ENCODE assay signal across 30 mouse cellular contexts in the genomic region with DNA sequence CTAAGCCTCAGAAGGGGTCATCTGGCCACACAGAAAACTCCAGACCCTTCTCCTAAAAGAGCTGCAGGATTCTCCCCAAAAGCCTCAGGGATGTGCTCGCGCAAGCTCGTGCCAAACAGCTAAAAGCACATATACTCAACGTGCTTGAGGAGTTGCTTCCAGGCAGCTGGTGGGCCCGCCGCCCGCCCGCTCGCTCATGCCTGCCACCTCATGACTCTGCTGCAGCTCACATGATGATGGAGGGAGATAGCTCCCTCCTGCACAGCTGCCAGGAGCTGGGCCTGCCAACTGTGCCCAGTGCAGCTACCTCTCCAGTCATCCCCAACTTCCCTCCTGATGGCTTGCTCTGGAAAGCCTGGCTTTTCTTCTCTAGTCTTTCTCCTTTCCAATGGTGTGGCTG.
DNase-seq lines count a peak whose midpoint lies in the region; ATAC-seq and TF ChIP-seq lines count a peak whose summit lies in the region.
"Had no signal": no experiment of that assay in that cellular context is flagged by ENCODE, and none has a peak within 500 bp of the region (broad histone marks: within the 10 kb centered on the region; RNA-seq: fewer than 3 reads in every experiment).

No protein-coding gene starts in this region.

- 96% methylated on average over 9 of the region's 9 CpGs for WGBS in lung, adult 2 months
- 92% methylated on average over 9 of the region's 9 CpGs for WGBS in embryonic facial prominence, embryonic 10.5 days

- H3K27ac ChIP-seq in embryonic facial prominence, embryonic 10.5 days (replicated peaks): no peak overlapping the region
- H3K27ac ChIP-seq: embryonic facial prominence, embryonic 13.5 days; forebrain, embryonic 10.5 days; forebrain, embryonic 15.5 days; hindbrain, embryonic 10.5 days; hindbrain, embryonic 15.5 days; limb, embryonic 13.5 days; midbrain, embryonic 12.5 days; stomach, embryonic 15.5 days had no signal

- no peak for DNase-seq in frontal cortex, postnatal 14 days (ENCODE audit: low spot score in 2 of 2)
- peak; percentile 15 for DNase-seq in 3134 (ENCODE audit: extremely low read depth, insufficient read length, low spot score)
- peak; percentile 24 to 63 for DNase-seq in left cerebral cortex, postnatal 25 days (ENCODE audit: low spot score in 2 of 2)
- DNase-seq in right cerebral cortex, postnatal 14 days: peak; percentile 49
- DNase-seq in lung, adult 2 months: no peak
- DNase-seq in embryonic facial prominence, embryonic 10.5 days (ENCODE audit: low spot score): no peak
- no peak for DNase-seq in thymus, postnatal 25 days
- DNase-seq: adrenal gland, postnatal 36 days; cerebellum, adult 11 months; cerebellum, adult 9-11 months; embryo, embryonic 11 days; gastrocnemius, postnatal 14 days; heart, postnatal 14 days; kidney, adult 11 months; kidney, postnatal 14 days; lung, postnatal 36 days; thymus, postnatal 14 days had no signal

- ATAC-seq in frontal cortex, adult (ENCODE audit: low TSS enrichment): peak; percentile 41; the same call in 1 of the 2 replicates
- ATAC-seq: forebrain, embryonic 15.5 days; inflammation-experienced regulatory T-cells, adult 6 months; Patski had no signal

- H3K36me3 ChIP-seq in embryonic facial prominence, embryonic 10.5 days (replicated peaks): no peaks in the 10 kb centered on the region
- H3K36me3 ChIP-seq: embryonic facial prominence, embryonic 13.5 days; forebrain, embryonic 10.5 days; forebrain, embryonic 15.5 days; G1E; hindbrain, embryonic 10.5 days; hindbrain, embryonic 15.5 days; limb, embryonic 13.5 days; midbrain, embryonic 12.5 days; stomach, embryonic 15.5 days had no signal

- no peak overlapping the region for H3K4me3 ChIP-seq in lung, adult 2 months (replicated peaks; ENCODE audit: extremely low read depth, low read depth, low read length)
- no peak overlapping the region for H3K4me3 ChIP-seq in embryonic facial prominence, embryonic 10.5 days
- H3K4me3 ChIP-seq: embryonic facial prominence, embryonic 13.5 days; forebrain, embryonic 10.5 days; forebrain, embryonic 15.5 days; hindbrain, embryonic 10.5 days; hindbrain, embryonic 15.5 days; limb, embryonic 13.5 days; megakaryocyte, embryonic 14.5 days; midbrain, embryonic 12.5 days; stomach, embryonic 15.5 days had no signal

- TF ChIP-seq CTCF in lung, adult 2 months (IDR thresholded peaks at IDR 0.05; ENCODE audit: insufficient read depth, low read length): no peak

- TF ChIP-seq POLR2A in lung, adult 2 months (IDR thresholded peaks at IDR 0.05; ENCODE audit: borderline replicate concordance, extremely low read depth, low read depth, low read length): no peak

- H3K27me3 ChIP-seq in embryonic facial prominence, embryonic 10.5 days (replicated peaks; ENCODE audit: low read depth, poor library complexity, severe bottlenecking): peaks cover 31% of the 10 kb centered on the region
- H3K27me3 ChIP-seq: embryonic facial prominence, embryonic 13.5 days; forebrain, embryonic 15.5 days; hindbrain, embryonic 15.5 days; Patski; stomach, embryonic 15.5 days had no signal

- no peaks in the 10 kb centered on the region for H3K4me1 ChIP-seq in lung, adult 2 months (ENCODE audit: control insufficient read depth, insufficient read depth, low read length)
- H3K4me1 ChIP-seq in embryonic facial prominence, embryonic 10.5 days: peaks cover 19% of the 10 kb centered on the region
- H3K4me1 ChIP-seq: forebrain, embryonic 15.5 days; megakaryocyte, embryonic 14.5 days had no signal

- no peaks in the 10 kb centered on the region for H3K9me3 ChIP-seq in embryonic facial prominence, embryonic 10.5 days
- H3K9me3 ChIP-seq: embryonic facial prominence, embryonic 13.5 days; forebrain, embryonic 10.5 days; forebrain, embryonic 15.5 days; hindbrain, embryonic 10.5 days; hindbrain, embryonic 15.5 days; limb, embryonic 13.5 days; megakaryocyte, embryonic 14.5 days; midbrain, embryonic 12.5 days; stomach, embryonic 15.5 days had no signal

- intact Hi-C loops in left cerebral cortex, postnatal 25 days (cut with DNase I): no loop called here

Comparison
In these comparisons a context has a peak if more than half of its experiments do, and no peak if none do; other contexts are left out.
1. DNase-seq: peak in 3134 (single experiment), left cerebral cortex, postnatal 25 days (2 of 2) and right cerebral cortex, postnatal 14 days (single experiment); none in frontal cortex, postnatal 14 days (0 of 2), lung, adult 2 months (single experiment), embryonic facial prominence, embryonic 10.5 days (single experiment) and thymus, postnatal 25 days (single experiment).